Mouse (Mus musculus) cortical plate, adult 2 months (tissue): ENCODE measurements around the gene Nfatc3.

Experiments used
- CTCF ChIP-seq: fragments of 200-500 bp; IDR thresholded peaks from 2 replicates; pipeline ENCODE4 v1.5.1; 2011; ENCODE audit warnings: mild to moderate bottlenecking, control low read depth, low read length; ENCODE audit not compliant: insufficient read depth; ENCODE audit errors: extremely low read depth
- POLR2A ChIP-seq: fragments of 200-500 bp; IDR thresholded peaks from 2 replicates; pipeline ENCODE4 v1.6.1; 2011; ENCODE audit warnings: mild to moderate bottlenecking, low read length, control low read depth; ENCODE audit not compliant: insufficient read depth; ENCODE audit errors: extremely low read depth

- no peak for TF ChIP-seq POLR2A
- no peak for TF ChIP-seq CTCF
Observed at GRCm38 (mm10) chr8:106018039-106018438, 40.6 kb upstream of the Nfatc3 start.
